ENCODE assay signal across 16 mouse cellular contexts in genomic region chrX:99501397-99502125, GRCm38 (mm10). TPM values are rescaled to one million over a fixed set of nuclear protein-coding genes. Genes with fewer than 3 reads are reported as not detected.
A peak's percentile ranks its signal among the peaks of the same experiment; 100 is the strongest.
DNase-seq lines count a peak whose midpoint lies in the region; ATAC-seq and TF ChIP-seq lines count a peak whose summit lies in the region.
"Had no signal": no experiment of that assay in that cellular context is flagged by ENCODE, and none has a peak within 500 bp of the region (broad histone marks: within the 10 kb centered on the region; RNA-seq: fewer than 3 reads in every experiment).

No protein-coding gene starts in this region.

- DNase-seq in heart, adult 2 months: no peak
- DNase-seq in lung, postnatal 0 days (ENCODE audit: low spot score): no peak
- no peak for DNase-seq in layer of hippocampus, postnatal 10 days (ENCODE audit: low spot score in 2 of 2)
- DNase-seq: adrenal gland, postnatal 25 days; layer of hippocampus, postnatal 36 days; lung, postnatal 14 days; right cerebral cortex, postnatal 4 days had no signal

- H3K27ac ChIP-seq in heart, embryonic 14.5 days (replicated peaks in 1 of 2; ENCODE audit: control insufficient read depth in 1 of 2, insufficient read depth in 1 of 2, low read depth in 2 of 2, low read length in 2 of 2): peak overlapping the region; percentile 29 to 62; a peak in 3 of 4 replicates
- no peak overlapping the region for H3K27ac ChIP-seq in heart, adult 2 months
- H3K27ac ChIP-seq in lung, embryonic 15.5 days: peak overlapping the region; percentile 29; the same call in 1 of the 2 replicates
- no peak overlapping the region for H3K27ac ChIP-seq in lung, postnatal 0 days (ENCODE audit: low read length)
- peak overlapping the region; percentile 64 for H3K27ac ChIP-seq in heart, embryonic 16.5 days (ENCODE audit: low read length)
- peak overlapping the region; percentile 47; the same call in 1 of the 2 replicates for H3K27ac ChIP-seq in limb, embryonic 12.5 days
- H3K27ac ChIP-seq: limb, embryonic 15.5 days; midbrain, embryonic 12.5 days had no signal

- H3K4me2 ChIP-seq in heart, embryonic 14.5 days (ENCODE audit: low read length): no peak overlapping the region
- no peak overlapping the region for H3K4me2 ChIP-seq in lung, embryonic 15.5 days
- H3K4me2 ChIP-seq in lung, postnatal 0 days (replicated peaks; ENCODE audit: low read depth, low read length): no peak overlapping the region
- H3K4me2 ChIP-seq in heart, embryonic 16.5 days (ENCODE audit: low read depth, low read length): no peak overlapping the region
- no peak overlapping the region for H3K4me2 ChIP-seq in limb, embryonic 12.5 days
- H3K4me2 ChIP-seq: limb, embryonic 15.5 days; midbrain, embryonic 12.5 days had no signal

- intact Hi-C loops in heart, adult 2 months (cut with DNase I): no loop called here

- H3K9me3 ChIP-seq in heart, embryonic 14.5 days (ENCODE audit: control insufficient read depth, low read length): no peaks in the 10 kb centered on the region
- H3K9me3 ChIP-seq in lung, embryonic 15.5 days: no peaks in the 10 kb centered on the region
- H3K9me3 ChIP-seq in lung, postnatal 0 days (ENCODE audit: low read length): no peaks in the 10 kb centered on the region
- H3K9me3 ChIP-seq in heart, embryonic 16.5 days (replicated peaks; ENCODE audit: control insufficient read depth, low read length): no peaks in the 10 kb centered on the region
- no peaks in the 10 kb centered on the region for H3K9me3 ChIP-seq in limb, embryonic 12.5 days
- H3K9me3 ChIP-seq: limb, embryonic 15.5 days; midbrain, embryonic 12.5 days had no signal

- H3K79me2 ChIP-seq in heart, adult 2 months (replicated peaks; ENCODE audit: control insufficient read depth, insufficient read depth, low read length): no peaks in the 10 kb centered on the region

- H3K4me1 ChIP-seq in heart, embryonic 14.5 days (ENCODE audit: control insufficient read depth in 2 of 2, insufficient read depth in 2 of 2, low read length in 2 of 2): peaks cover 9 to 17% of the 10 kb centered on the region in 2 experiments; a peak in 3 of 4 replicates
- no peaks in the 10 kb centered on the region; the same call in 1 of the 2 replicates for H3K4me1 ChIP-seq in heart, adult 2 months (ENCODE audit: control insufficient read depth, insufficient read depth, low read length)
- no peaks in the 10 kb centered on the region for H3K4me1 ChIP-seq in lung, embryonic 15.5 days
- no peaks in the 10 kb centered on the region for H3K4me1 ChIP-seq in lung, postnatal 0 days (ENCODE audit: insufficient read depth, low read depth, low read length)
- H3K4me1 ChIP-seq in heart, embryonic 16.5 days (ENCODE audit: control insufficient read depth, insufficient read depth, low read length): peaks cover 7% of the 10 kb centered on the region; the same call in 1 of the 2 replicates
- 0 out of 2 replicates have a peak, but pooled peaks cover 5% of the 10 kb centered on the region for H3K4me1 ChIP-seq in limb, embryonic 12.5 days (replicated peaks)

- no peaks in the 10 kb centered on the region; the same call in none of the 2 replicates for H3K27me3 ChIP-seq in heart, embryonic 14.5 days (ENCODE audit: control insufficient read depth, insufficient read depth, low read length)
- H3K27me3 ChIP-seq in heart, adult 2 months (ENCODE audit: control insufficient read depth, insufficient read depth, low read length): no peaks in the 10 kb centered on the region
- peaks cover 6% of the 10 kb centered on the region; the same call in 1 of the 2 replicates for H3K27me3 ChIP-seq in lung, embryonic 15.5 days
- no peaks in the 10 kb centered on the region for H3K27me3 ChIP-seq in lung, postnatal 0 days (replicated peaks; ENCODE audit: insufficient read depth, low read length)
- 0 out of 2 replicates have a peak, but pooled peaks cover 2% of the 10 kb centered on the region for H3K27me3 ChIP-seq in heart, embryonic 16.5 days (ENCODE audit: control insufficient read depth, insufficient read depth, low read length)
- H3K27me3 ChIP-seq in limb, embryonic 12.5 days: peaks cover 69% of the 10 kb centered on the region

- no peaks in the 10 kb centered on the region for H3K36me3 ChIP-seq in heart, embryonic 14.5 days (ENCODE audit: control insufficient read depth, insufficient read depth, low read length)
- no peaks in the 10 kb centered on the region for H3K36me3 ChIP-seq in heart, adult 2 months (ENCODE audit: control insufficient read depth, insufficient read depth, low read length)
- H3K36me3 ChIP-seq in lung, embryonic 15.5 days: no peaks in the 10 kb centered on the region
- no peaks in the 10 kb centered on the region for H3K36me3 ChIP-seq in lung, postnatal 0 days (ENCODE audit: insufficient read depth, low read length)
- no peaks in the 10 kb centered on the region for H3K36me3 ChIP-seq in heart, embryonic 16.5 days (ENCODE audit: control insufficient read depth, insufficient read depth)
- no peaks in the 10 kb centered on the region for H3K36me3 ChIP-seq in limb, embryonic 12.5 days
- H3K36me3 ChIP-seq: limb, embryonic 15.5 days; midbrain, embryonic 12.5 days had no signal

- no peak for ATAC-seq in heart, embryonic 14.5 days (ENCODE audit: insufficient number of reproducible peaks, insufficient read depth, low FRiP score, low read depth)
- no peak for ATAC-seq in lung, embryonic 15.5 days (ENCODE audit: borderline replicate concordance, extremely low read depth, low FRiP score, low TSS enrichment)
- ATAC-seq in lung, postnatal 0 days: no peak
- no peak; the same call in 1 of the 2 replicates for ATAC-seq in heart, embryonic 16.5 days (replicated peaks; ENCODE audit: extremely low read depth, insufficient read depth, low FRiP score)
- ATAC-seq in limb, embryonic 12.5 days (ENCODE audit: insufficient number of reproducible peaks, insufficient read depth, low FRiP score, low TSS enrichment, low read depth): no peak
- ATAC-seq: CD4-positive, CD25-positive, alpha-beta regulatory T cell, adult 4 months; forebrain, embryonic 14.5 days; inflammation-experienced regulatory T-cells, adult 6 months had no signal

- H3K4me3 ChIP-seq in heart, embryonic 14.5 days (ENCODE audit: control insufficient read depth in 1 of 2, insufficient read depth in 1 of 2, low read depth in 1 of 2, low read length in 2 of 2): no peak overlapping the region
- no peak overlapping the region for H3K4me3 ChIP-seq in heart, adult 2 months
- no peak overlapping the region for H3K4me3 ChIP-seq in lung, embryonic 15.5 days
- H3K4me3 ChIP-seq in lung, postnatal 0 days (ENCODE audit: low read depth, low read length): no peak overlapping the region
- H3K4me3 ChIP-seq in heart, embryonic 16.5 days (ENCODE audit: low read length): no peak overlapping the region
- no peak overlapping the region for H3K4me3 ChIP-seq in limb, embryonic 12.5 days (replicated peaks)
- H3K4me3 ChIP-seq: limb, embryonic 15.5 days; midbrain, embryonic 12.5 days had no signal

- 50% methylated on average over 7 of the region's 7 CpGs for WGBS in heart, embryonic 14.5 days
- WGBS in heart, adult 2 months: 73% methylated on average over 7 of the region's 7 CpGs
- WGBS in lung, embryonic 15.5 days: 54% methylated on average over 7 of the region's 7 CpGs
- WGBS in lung, postnatal 0 days: 59% methylated on average over 6 of the region's 7 CpGs
- 52% methylated on average over 7 of the region's 7 CpGs for WGBS in heart, embryonic 16.5 days
- 64% methylated on average over 7 of the region's 7 CpGs for whole genome bisulfite sequencing in limb, embryonic 12.5 days

- TF ChIP-seq EP300 in heart, adult 2 months (IDR thresholded peaks at IDR 0.05; ENCODE audit: insufficient read depth, low read depth, low read length): no peak
- TF ChIP-seq EP300 in lung, postnatal 0 days (IDR thresholded peaks at IDR 0.05): no peak

- H3K9ac ChIP-seq in heart, embryonic 14.5 days (ENCODE audit: low read length): 0 out of 2 replicates have a peak overlapping the region, but pooled peaks have one; percentile 8
- H3K9ac ChIP-seq in heart, adult 2 months (ENCODE audit: low read depth, low read length): no peak overlapping the region
- H3K9ac ChIP-seq in lung, embryonic 15.5 days: no peak overlapping the region
- no peak overlapping the region for H3K9ac ChIP-seq in lung, postnatal 0 days (replicated peaks; ENCODE audit: low read depth)
- peak overlapping the region; percentile 23; the same call in 1 of the 2 replicates for H3K9ac ChIP-seq in heart, embryonic 16.5 days (ENCODE audit: low read length)
- no peak overlapping the region for H3K9ac ChIP-seq in limb, embryonic 12.5 days (replicated peaks)
- H3K9ac ChIP-seq: limb, embryonic 15.5 days; midbrain, embryonic 12.5 days had no signal

- TF ChIP-seq CTCF in heart, adult 2 months (IDR thresholded peaks at IDR 0.05): no peak
- no peak for TF ChIP-seq CTCF in lung, postnatal 0 days (IDR thresholded peaks at IDR 0.05)

- no peak for TF ChIP-seq POLR2A in heart, adult 2 months (IDR thresholded peaks at IDR 0.05; ENCODE audit: insufficient read depth, low read depth, low read length)

RNA-seq across cellular contexts. Expression of gene Pja1, which starts 30.5 kb away (rescaled TPM):
- polyA plus RNA-seq in heart, embryonic 14.5 days (2014; fragmentation: Nextera tagmentation; extraction: Ambion mirVana): 85.5 and 86.1 TPM in 2 replicates
- 10 to 100 TPM; 22.7 to 24.8 TPM for total RNA-seq in heart, adult 2 months (2021)
- 19.9 and 27.2 TPM in 2 replicates for polyA plus RNA-seq in heart, adult 2 months (2012; rRNA removed)
- polyA plus RNA-seq in lung, embryonic 15.5 days (2015; fragmentation: Nextera tagmentation; extraction: Ambion mirVana): 155 and 161 TPM in 2 replicates
- polyA plus RNA-seq in lung, postnatal 0 days (2015; fragmentation: Nextera tagmentation; extraction: Ambion mirVana): 71.4 and 79.6 TPM in 2 replicates
- polyA plus RNA-seq in heart, embryonic 16.5 days (2015; fragmentation: Nextera tagmentation; extraction: Ambion mirVana): 95.9 and 100 TPM in 2 replicates
- polyA plus RNA-seq in limb, embryonic 12.5 days (2016; fragmentation: Nextera tagmentation; extraction: Ambion mirVana): 178 and 181 TPM in 2 replicates
- 100 to 1,000 TPM; 181 to 185 TPM for total RNA-seq in layer of hippocampus, postnatal 10 days (2021)

Comparison
In these comparisons a context has a peak if more than half of its experiments do, and no peak if none do; other contexts are left out.
1. H3K27ac ChIP-seq: peak in heart, embryonic 14.5 days (2 of 2), lung, embryonic 15.5 days (single experiment), heart, embryonic 16.5 days (single experiment) and limb, embryonic 12.5 days (single experiment); none in heart, adult 2 months (single experiment) and lung, postnatal 0 days (single experiment).
2. H3K9ac ChIP-seq: peak in heart, embryonic 14.5 days (single experiment) and heart, embryonic 16.5 days (single experiment); none in heart, adult 2 months (single experiment), lung, embryonic 15.5 days (single experiment), lung, postnatal 0 days (single experiment) and limb, embryonic 12.5 days (single experiment).